Mouse (Mus musculus): ENCODE results near the gene Pilrb1. TPM values are rescaled to one million over a fixed set of nuclear protein-coding genes. Genes with fewer than 3 reads are reported as not detected.

Pilrb1 gene
- polyA plus RNA-seq (2014; fragmentation: Illumina TruSeq; extraction: RNeasy Lipid Tissue Mini Kit (QIAGEN cat#74804); ENCODE audit: low read depth, low replicate concordance), result 1.3 TPM

GRCm38 (mm10) chr5:137857960-137858710, at the start of gene Pilrb1:
Pilrb1 (minus strand) TSS chr5:137858106.

GRCm38 (mm10) chr5:137871644-137872380, 13.9 kb upstream of the Pilrb1 start, which contains the start of gene Pilrb2:
Pilrb2 (minus strand) TSS chr5:137871815.

DNA sequence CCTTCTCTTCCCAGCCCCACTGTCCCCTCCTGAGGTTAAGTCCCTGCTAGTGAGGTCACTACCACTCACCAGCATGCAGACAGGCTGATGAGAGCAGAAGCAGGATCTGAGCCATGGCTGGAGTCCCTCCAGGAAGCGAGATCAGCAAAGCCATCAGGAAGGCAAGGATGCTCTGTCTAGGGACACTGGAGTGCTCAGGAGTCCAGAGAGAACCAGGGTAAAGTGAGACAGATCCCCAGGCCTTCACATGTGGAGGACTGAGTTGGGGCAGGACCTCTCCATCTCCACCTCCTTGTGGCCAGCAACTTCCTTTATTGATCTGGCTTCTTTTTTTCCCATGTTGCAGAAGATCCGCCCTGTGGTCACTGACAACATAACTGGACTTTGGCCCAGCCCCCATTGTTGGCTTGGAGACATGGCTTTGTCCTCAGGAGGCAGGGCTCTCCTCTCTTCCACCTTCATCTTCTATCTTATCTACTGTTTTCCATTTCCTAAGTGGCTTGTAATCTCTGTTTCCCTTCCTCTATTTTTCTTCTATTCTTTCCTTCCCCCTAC, 21.9 kb downstream of the Pilrb1 start, which contains the start of gene Pilra:
Gene Pilra, minus strand, starts transcription at position 316 of the 555 bp plus-strand sequence.

Other genes starting within 250 kb of the Pilrb1 start
- 74.5 TPM for gene Pcolce, start 244.3 kb downstream of the Pilrb1 start, polyA plus RNA-seq (2014; fragmentation: Illumina TruSeq; extraction: RNeasy Lipid Tissue Mini Kit (QIAGEN cat#74804); ENCODE audit: low read depth, low replicate concordance)
- gene Fbxo24, start 229.1 kb downstream of the Pilrb1 start, polyA plus RNA-seq (2014; fragmentation: Illumina TruSeq; extraction: RNeasy Lipid Tissue Mini Kit (QIAGEN cat#74804); ENCODE audit: low read depth, low replicate concordance), result 0.21 TPM
- 12.7 TPM for gene Lrch4, start 229.0 kb downstream of the Pilrb1 start, polyA plus RNA-seq (2014; fragmentation: Illumina TruSeq; extraction: RNeasy Lipid Tissue Mini Kit (QIAGEN cat#74804); ENCODE audit: low read depth, low replicate concordance)
- 10.8 TPM for gene Gm20605, start 228.9 kb downstream of the Pilrb1 start, polyA plus RNA-seq (2014; fragmentation: Illumina TruSeq; extraction: RNeasy Lipid Tissue Mini Kit (QIAGEN cat#74804); ENCODE audit: low read depth, low replicate concordance)
- 10.5 TPM for gene Sap25, start 216.8 kb downstream of the Pilrb1 start, polyA plus RNA-seq (2014; fragmentation: Illumina TruSeq; extraction: RNeasy Lipid Tissue Mini Kit (QIAGEN cat#74804); ENCODE audit: low read depth, low replicate concordance)
- 0.99 TPM for gene Irs3, start 212.4 kb downstream of the Pilrb1 start, polyA plus RNA-seq (2014; fragmentation: Illumina TruSeq; extraction: RNeasy Lipid Tissue Mini Kit (QIAGEN cat#74804); ENCODE audit: low read depth, low replicate concordance)
- 10.5 TPM for gene Agfg2, start 173.4 kb downstream of the Pilrb1 start, polyA plus RNA-seq (2014; fragmentation: Illumina TruSeq; extraction: RNeasy Lipid Tissue Mini Kit (QIAGEN cat#74804); ENCODE audit: low read depth, low replicate concordance)
- 1.2 TPM for gene Nyap1, start 116.5 kb downstream of the Pilrb1 start, polyA plus RNA-seq (2014; fragmentation: Illumina TruSeq; extraction: RNeasy Lipid Tissue Mini Kit (QIAGEN cat#74804); ENCODE audit: low read depth, low replicate concordance)
- 177 TPM for gene Tsc22d4, start 112.4 kb downstream of the Pilrb1 start, polyA plus RNA-seq (2014; fragmentation: Illumina TruSeq; extraction: RNeasy Lipid Tissue Mini Kit (QIAGEN cat#74804); ENCODE audit: low read depth, low replicate concordance)
- gene Ppp1r35, start 79.3 kb downstream of the Pilrb1 start, polyA plus RNA-seq (2014; fragmentation: Illumina TruSeq; extraction: RNeasy Lipid Tissue Mini Kit (QIAGEN cat#74804); ENCODE audit: low read depth, low replicate concordance), result 8.7 TPM
- 22.7 TPM for gene Mepce, start 70.5 kb downstream of the Pilrb1 start, polyA plus RNA-seq (2014; fragmentation: Illumina TruSeq; extraction: RNeasy Lipid Tissue Mini Kit (QIAGEN cat#74804); ENCODE audit: low read depth, low replicate concordance)
- gene Zcwpw1, start 70.3 kb downstream of the Pilrb1 start, polyA plus RNA-seq (2014; fragmentation: Illumina TruSeq; extraction: RNeasy Lipid Tissue Mini Kit (QIAGEN cat#74804); ENCODE audit: low read depth, low replicate concordance), result 0.81 TPM
- 0.97 TPM for gene Pilra, start 21.8 kb downstream of the Pilrb1 start, polyA plus RNA-seq (2014; fragmentation: Illumina TruSeq; extraction: RNeasy Lipid Tissue Mini Kit (QIAGEN cat#74804); ENCODE audit: low read depth, low replicate concordance)
- gene Pilrb2, start 13.7 kb upstream of the Pilrb1 start, polyA plus RNA-seq (2014; fragmentation: Illumina TruSeq; extraction: RNeasy Lipid Tissue Mini Kit (QIAGEN cat#74804); ENCODE audit: low read depth, low replicate concordance), result 1.0 TPM
- 0.16 TPM for gene Cyp3a13, start 63.5 kb upstream of the Pilrb1 start, polyA plus RNA-seq (2014; fragmentation: Illumina TruSeq; extraction: RNeasy Lipid Tissue Mini Kit (QIAGEN cat#74804); ENCODE audit: low read depth, low replicate concordance)
- 0.21 TPM for gene Gjc3, start 105.0 kb upstream of the Pilrb1 start, polyA plus RNA-seq (2014; fragmentation: Illumina TruSeq; extraction: RNeasy Lipid Tissue Mini Kit (QIAGEN cat#74804); ENCODE audit: low read depth, low replicate concordance)
- 1.7 TPM for gene Azgp1, start 123.4 kb upstream of the Pilrb1 start, polyA plus RNA-seq (2014; fragmentation: Illumina TruSeq; extraction: RNeasy Lipid Tissue Mini Kit (QIAGEN cat#74804); ENCODE audit: low read depth, low replicate concordance)
- not detected for gene Smok3a, start 163.2 kb upstream of the Pilrb1 start, polyA plus RNA-seq (2014; fragmentation: Illumina TruSeq; extraction: RNeasy Lipid Tissue Mini Kit (QIAGEN cat#74804); ENCODE audit: low read depth, low replicate concordance)
- not detected for gene Smok3b, start 163.3 kb upstream of the Pilrb1 start, polyA plus RNA-seq (2014; fragmentation: Illumina TruSeq; extraction: RNeasy Lipid Tissue Mini Kit (QIAGEN cat#74804); ENCODE audit: low read depth, low replicate concordance)
- gene Smok3c, start 195.1 kb upstream of the Pilrb1 start, polyA plus RNA-seq (2014; fragmentation: Illumina TruSeq; extraction: RNeasy Lipid Tissue Mini Kit (QIAGEN cat#74804); ENCODE audit: low read depth, low replicate concordance), result not detected
- gene Zkscan1, start 227.0 kb upstream of the Pilrb1 start, polyA plus RNA-seq (2014; fragmentation: Illumina TruSeq; extraction: RNeasy Lipid Tissue Mini Kit (QIAGEN cat#74804); ENCODE audit: low read depth, low replicate concordance), result 6.7 TPM